Mouse (Mus musculus) ES-Bruce4 (cell line): ENCODE results near the gene Mcl1. TPM values are rescaled to one million over a fixed set of nuclear protein-coding genes. Genes with fewer than 3 reads are reported as not detected.
"Not testable (repeated sequence)": the region's sequence is repeated elsewhere in the genome, so short reads cannot be mapped to it uniquely, and the experiment has no call there.

Experiments used
- H3K27ac ChIP-seq: 2 replicates; pipeline ENCODE4 v1.5.1; 2012; ENCODE audit warnings: low read length, inconsistent platforms; ENCODE audit not compliant: insufficient read depth
- H3K27me3 ChIP-seq: 2 replicates; pipeline ENCODE4 v1.6.1; 2012; ENCODE audit warnings: mild to moderate bottlenecking, low read length, inconsistent platforms; ENCODE audit not compliant: control insufficient read depth, poor library complexity, insufficient read depth, severe bottlenecking
- H3K36me3 ChIP-seq: 2 replicates; pipeline ENCODE4 v1.6.1; 2012; ENCODE audit warnings: inconsistent platforms, mild to moderate bottlenecking, low read length, moderate library complexity; ENCODE audit not compliant: control insufficient read depth, poor library complexity, insufficient read depth, severe bottlenecking
- H3K4me1 ChIP-seq: one replicate; pipeline ENCODE4 v1.8.1; 2011; ENCODE audit warnings: low read length; ENCODE audit not compliant: control insufficient read depth, insufficient read depth
- H3K4me3 ChIP-seq: 2 replicates; pipeline ENCODE4 v1.5.1; 2011; ENCODE audit warnings: low read depth, mild to moderate bottlenecking, low read length
- H3K9ac ChIP-seq: 2 replicates; pipeline ENCODE4 v1.6.1; 2012; ENCODE audit warnings: low read depth, mild to moderate bottlenecking, inconsistent platforms; ENCODE audit not compliant: poor library complexity, severe bottlenecking
- H3K9me3 ChIP-seq: replicated peaks from 2 replicates; pipeline ENCODE4 v1.6.1; 2012; ENCODE audit warnings: mild to moderate bottlenecking, low read length, inconsistent platforms; ENCODE audit not compliant: control insufficient read depth, poor library complexity, insufficient read depth, severe bottlenecking
- CTCF ChIP-seq: IDR thresholded peaks from one replicate; pipeline ENCODE4 v1.8.1; 2011; ENCODE audit warnings: low read depth, low read length
- EP300 ChIP-seq: IDR thresholded peaks from 2 replicates; pipeline ENCODE4 v1.6.1; 2011; ENCODE audit warnings: low read depth, low read length; ENCODE audit not compliant: insufficient read depth
- POLR2A ChIP-seq: IDR thresholded peaks from one replicate; pipeline ENCODE4 v1.8.1; 2011; ENCODE audit warnings: low read length; ENCODE audit not compliant: insufficient read depth
- polyA plus RNA-seq: library from polyadenylated mRNA; stranded (reverse); fragments of >200 nt; gene quantifications from 2 replicates; pipeline ENCODE4 v1.2.4, GENCODE M21; 2011; ENCODE audit warnings: low read depth; ENCODE audit not compliant: missing spikeins, insufficient read depth, insufficient read length

Mcl1 gene
- polyA plus RNA-seq, 1 experiment = 264 TPM

GRCm38 (mm10) chr3:95623551-95623950 lies 35.0 kb upstream of the Mcl1 start:
- Histone ChIP-seq H3K27ac (peak overlapping the region; percentile 45), H3K9me3 (no peaks in the 10 kb centered on the region), H3K27me3 (no peaks in the 10 kb centered on the region), H3K4me3 (no peak overlapping the region), H3K9ac (peak overlapping the region; percentile 42; the same call in 1 of the 2 replicates), H3K4me1 (peaks cover 6% of the 10 kb centered on the region), H3K36me3 (peaks cover 20% of the 10 kb centered on the region)
- TF ChIP-seq CTCF (no peak), EP300 (no peak), POLR2A (no peak)

DNA sequence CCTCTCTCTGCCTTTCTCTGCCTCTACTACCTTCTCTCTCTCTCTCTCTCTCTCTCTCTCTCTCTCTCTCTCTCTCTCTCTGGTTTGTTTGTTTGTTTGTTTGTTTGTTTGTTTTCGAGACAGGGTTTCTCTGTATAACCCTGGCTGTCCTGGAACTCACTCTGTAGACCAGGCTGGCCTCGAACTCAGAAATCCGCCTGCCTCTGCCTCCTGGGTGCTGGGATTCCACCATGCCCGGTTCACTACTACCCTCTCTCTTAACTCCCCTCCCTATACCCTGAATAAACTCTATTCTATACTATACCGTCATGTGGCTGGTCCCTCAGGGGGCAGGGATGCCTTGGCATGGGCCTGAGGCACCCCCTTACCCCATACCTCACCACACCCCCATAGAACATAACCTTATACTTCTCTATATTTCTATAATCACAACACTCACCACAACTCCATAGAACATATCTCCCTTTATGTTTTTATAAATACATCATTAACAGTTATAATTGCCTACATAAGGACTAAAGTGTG lies 34.5 kb upstream of the Mcl1 start:
- Histone ChIP-seq H3K27ac (peak overlapping the region; percentile 45), H3K36me3 (peaks cover 25% of the 10 kb centered on the region), H3K9ac (peak overlapping the region; percentile 42)
- not testable (repeated sequence) for H3K9me3 ChIP-seq, H3K4me1 ChIP-seq, H3K4me3 ChIP-seq, H3K27me3 ChIP-seq

GRCm38 (mm10) chr3:95624628-95625503 lies 33.7 kb upstream of the Mcl1 start, which contains the start of gene Ensa:
Gene Ensa (plus strand): TSS chr3:95624993.
- H3K36me3 ChIP-seq = peaks cover 28% of the 10 kb centered on the region
- H3K27me3 ChIP-seq = no peaks in the 10 kb centered on the region
- TF ChIP-seq POLR2A (peak; percentile 93), CTCF (no peak), EP300 (no peak)
- peaks cover 6% of the 10 kb centered on the region for H3K4me1 ChIP-seq
- peak within 1 kb of the TSS; percentile 82 for H3K27ac ChIP-seq
- peak within 1 kb of the TSS; percentile 91 for H3K9ac ChIP-seq
- H3K9me3 ChIP-seq = no peaks in the 10 kb centered on the region
- peak within 1 kb of the TSS; percentile 95 for H3K4me3 ChIP-seq

DNA sequence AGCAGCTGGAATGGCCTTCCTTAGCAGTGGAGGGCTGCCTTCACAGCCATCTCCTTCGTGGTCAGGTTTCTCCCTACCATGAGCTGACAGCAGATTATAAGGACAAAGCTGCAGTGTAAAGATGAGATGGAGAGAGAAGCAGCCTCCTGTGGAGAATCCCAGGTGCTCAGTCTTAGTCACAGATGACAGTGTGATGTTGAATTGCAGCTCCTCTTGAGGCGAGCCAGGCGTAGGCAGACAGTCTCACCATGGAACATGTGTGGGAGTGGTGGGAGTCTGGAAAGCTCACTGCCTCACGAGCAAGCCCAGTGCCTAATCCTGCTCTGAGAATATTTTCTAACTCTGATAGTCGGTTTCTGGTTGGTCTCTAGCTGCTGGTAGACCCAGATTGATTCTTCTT lies 30.8 kb upstream of the Mcl1 start:
- H3K27ac ChIP-seq = no peak overlapping the region
- TF ChIP-seq EP300 (no peak), POLR2A (no peak), CTCF (no peak)
- no peak overlapping the region for H3K9ac ChIP-seq
- no peak overlapping the region for H3K4me3 ChIP-seq
- peaks cover 48% of the 10 kb centered on the region for H3K36me3 ChIP-seq
- H3K9me3 ChIP-seq = no peaks in the 10 kb centered on the region
- no peaks in the 10 kb centered on the region for H3K27me3 ChIP-seq
- H3K4me1 ChIP-seq = peaks cover 6% of the 10 kb centered on the region

DNA sequence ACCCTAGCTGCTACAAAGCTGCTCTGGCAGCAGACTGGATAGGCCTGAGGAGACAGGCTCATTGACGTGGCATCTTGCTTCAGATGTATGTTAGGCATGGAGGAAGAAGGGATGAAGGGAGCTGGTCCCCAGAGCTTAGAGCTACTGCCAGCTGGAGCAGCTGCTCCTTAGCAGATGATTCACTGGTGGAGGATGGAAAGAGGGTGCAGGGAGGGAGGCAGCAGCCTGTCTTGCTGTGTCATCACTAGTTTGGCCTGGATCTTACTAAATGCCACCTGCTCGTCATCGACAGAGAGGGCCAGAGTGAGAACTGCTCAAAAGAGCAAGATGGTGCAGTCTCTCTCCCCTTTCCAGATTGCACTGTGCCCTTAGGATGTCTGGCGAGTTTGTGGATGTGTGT lies 28.8 kb upstream of the Mcl1 start:
- H3K36me3 ChIP-seq = peaks cover 61% of the 10 kb centered on the region
- H3K9ac ChIP-seq = no peak overlapping the region
- H3K27ac ChIP-seq = no peak overlapping the region

GRCm38 (mm10) chr3:95630856-95631255 lies 27.7 kb upstream of the Mcl1 start:
- Histone ChIP-seq H3K4me3 (no peak overlapping the region), H3K36me3 (peaks cover 68% of the 10 kb centered on the region), H3K9me3 (no peaks in the 10 kb centered on the region), H3K9ac (no peak overlapping the region), H3K27ac (no peak overlapping the region), H3K27me3 (no peaks in the 10 kb centered on the region), H3K4me1 (peaks cover 6% of the 10 kb centered on the region)
- TF ChIP-seq POLR2A (no peak), CTCF (no peak), EP300 (no peak)

More for the DNA sequence above, 28.8 kb upstream of the Mcl1 start:
- no peaks in the 10 kb centered on the region for H3K9me3 ChIP-seq
- peaks cover 5% of the 10 kb centered on the region for H3K4me1 ChIP-seq
- H3K27me3 ChIP-seq = no peaks in the 10 kb centered on the region
- TF ChIP-seq POLR2A = no peak
- no peak for TF ChIP-seq CTCF
- TF ChIP-seq EP300 = no peak
- no peak overlapping the region for H3K4me3 ChIP-seq
